ENCODE assay signal across 7 mouse cellular contexts in the genomic region with DNA sequence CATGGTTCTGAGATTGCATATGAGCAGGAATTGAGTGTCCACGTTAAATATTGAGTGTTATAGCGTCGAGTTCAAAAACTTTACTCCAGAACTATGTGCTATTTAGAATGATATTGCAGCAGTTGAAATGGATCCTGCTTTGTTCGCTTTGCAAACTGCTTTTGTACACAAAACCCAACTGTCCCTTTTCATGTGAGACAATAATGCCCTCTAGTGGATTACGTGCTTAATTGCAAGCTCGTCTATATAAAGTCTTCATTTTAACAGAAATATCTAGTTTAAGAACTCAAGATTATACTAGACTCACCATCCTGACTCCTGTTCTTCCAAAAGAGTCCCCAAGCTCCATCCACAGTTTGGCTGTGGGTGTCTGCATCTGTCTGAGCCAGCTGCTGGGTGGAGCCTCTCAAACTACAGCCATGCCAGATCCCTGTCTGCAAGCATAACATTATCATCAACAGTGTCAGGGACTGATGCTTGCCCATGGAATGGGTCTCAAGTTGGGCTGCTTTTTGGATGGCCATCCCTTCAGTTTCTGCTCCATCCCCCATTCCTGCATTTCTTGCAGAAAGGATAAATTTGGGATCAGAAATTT. TPM values are rescaled to one million over a fixed set of nuclear protein-coding genes. Genes with fewer than 3 reads are reported as not detected.
DNase-seq lines count a peak whose midpoint lies in the region; TF ChIP-seq lines count a peak whose summit lies in the region.

No protein-coding gene starts in this region.

- H3K4me3 ChIP-seq in left cerebral cortex, adult 2 months, result no peak overlapping the region

- DNase-seq in left cerebral cortex, adult 2 months (ENCODE audit: extremely low spot score in 1 of 2, low spot score in 2 of 2), result no peak
- no peak for DNase-seq in left cerebral cortex, adult 8-10 months (ENCODE audit: low spot score in 2 of 2)
- peak; percentile 65 for DNase-seq in Muller cell, postnatal 12 days (ENCODE audit: inconsistent ontology term)
- peak; percentile 48 for DNase-seq in embryo, embryonic 11.5 days (ENCODE audit: low read depth, low spot score)
- DNase-seq in lung, postnatal 10 days, result peak; percentile 53
- no peak for DNase-seq in thymus, adult 18-20 months
- no peak for DNase-seq in thymus, postnatal 36 days

- intact Hi-C loops in left cerebral cortex, adult 2 months (cut with DNase I), result loop anchor here (1.0 kb wide), 1 partner anchor 142 kb away; no protein-coding TSS in a partner anchor

- peak overlapping the region; percentile 75 for H3K27ac ChIP-seq in left cerebral cortex, adult 2 months

- peak; percentile 90 for TF ChIP-seq CTCF in left cerebral cortex, adult 2 months (IDR thresholded peaks at IDR 0.05)

RNA-seq across cellular contexts. Expression of a gene that starts 56.3 kb away (rescaled TPM):
- 100 to 1,000 TPM; 174 to 176 TPM for total RNA-seq in left cerebral cortex, adult 2 months (2021)
- total RNA-seq in left cerebral cortex, adult 8-10 months (2022), result 100 to 1,000 TPM; 156 to 178 (median 169) TPM

Comparison
In these comparisons a context has a peak if more than half of its experiments do, and no peak if none do; other contexts are left out.
1. DNase-seq: peak in Muller cell, postnatal 12 days (single experiment), embryo, embryonic 11.5 days (single experiment) and lung, postnatal 10 days (single experiment); none in left cerebral cortex, adult 2 months (0 of 2), left cerebral cortex, adult 8-10 months (0 of 2), thymus, adult 18-20 months (0 of 2) and thymus, postnatal 36 days (0 of 2).